Mouse (Mus musculus) liver (tissue): ENCODE measurements around the gene Prss45.
A peak's percentile ranks its signal among the peaks of the same experiment; 100 is the strongest.

Experiments used
- DNase-seq: peaks from one replicate; pipeline ENCODE4 v3.0.0-alpha.2; 2020; ENCODE audit warnings: mixed read lengths

Prss45 gene

GRCm38 (mm10) chr9:110858523-110858922 lies 24.1 kb downstream of the Prss45 start:
- no peak for DNase-seq

GRCm38 (mm10) chr9:110858967-110859596 lies 24.7 kb downstream of the Prss45 start:
- DNase-seq: peak; percentile 59

GRCm38 (mm10) chr9:110871030-110871429 lies 36.6 kb downstream of the Prss45 start:
- peak; percentile 58 for DNase-seq

GRCm38 (mm10) chr9:110873681-110874659 lies 39.6 kb downstream of the Prss45 start:
- DNase-seq: no peak

GRCm38 (mm10) chr9:110874660-110875191 lies 40.3 kb downstream of the Prss45 start:
- no peak for DNase-seq

GRCm38 (mm10) chr9:110875288-110875695 lies 40.9 kb downstream of the Prss45 start:
- peak; percentile 56 for DNase-seq

GRCm38 (mm10) chr9:110877353-110877752 lies 43.0 kb downstream of the Prss45 start:
- DNase-seq: no peak

- no peak for DNase-seq
These were observed 43.5 kb downstream of the Prss45 start for GRCm38 (mm10) chr9:110877888-110878287.

- DNase-seq: no peak
These were observed 45.0 kb downstream of the Prss45 start, which contains the start of gene Als2cl for GRCm38 (mm10) chr9:110879191-110879920. TSS of gene Als2cl (plus strand) at chr9:110879870.

- peak; percentile 64 for DNase-seq
These were observed 45.7 kb downstream of the Prss45 start, which contains the start of gene Tmie for GRCm38 (mm10) chr9:110879998-110880561. TSS of gene Tmie (minus strand) at chr9:110880113.

GRCm38 (mm10) chr9:110880772-110881171 lies 46.4 kb downstream of the Prss45 start:
- no peak for DNase-seq

- DNase-seq: no peak
These were observed 47.6 kb downstream of the Prss45 start for GRCm38 (mm10) chr9:110881953-110882352.

GRCm38 (mm10) chr9:110887388-110888303 lies 53.3 kb downstream of the Prss45 start:
- DNase-seq: no peak

- DNase-seq: no peak
These were observed 54.5 kb downstream of the Prss45 start for GRCm38 (mm10) chr9:110888935-110889334.

- DNase-seq: peak; percentile 67
These were observed 55.8 kb downstream of the Prss45 start for GRCm38 (mm10) chr9:110890026-110890783.
